ENCODE assay signal across 14 mouse cellular contexts in the genomic region with DNA sequence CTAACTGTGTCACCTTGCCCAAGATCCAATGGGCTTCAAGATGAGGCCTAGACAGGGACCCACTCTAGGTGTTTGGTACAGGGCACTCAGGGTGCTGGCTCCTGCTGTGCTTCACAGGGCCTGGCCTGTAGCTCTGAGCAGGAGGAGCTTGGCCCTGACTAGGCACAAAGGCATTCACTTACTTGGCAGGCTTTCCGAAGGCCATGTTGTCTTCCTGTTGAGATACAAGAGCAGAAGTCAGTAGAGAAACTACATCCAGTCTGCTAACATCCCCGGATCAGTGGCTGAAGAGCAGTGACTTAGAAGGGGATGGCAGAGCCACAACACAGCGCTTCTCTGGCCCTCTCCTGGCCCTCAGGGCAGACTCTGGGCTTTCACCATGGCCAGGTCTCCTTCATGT. TPM values are rescaled to one million over a fixed set of nuclear protein-coding genes. Genes with fewer than 3 reads are reported as not detected.
A peak's percentile ranks its signal among the peaks of the same experiment; 100 is the strongest.
DNase-seq lines count a peak whose midpoint lies in the region; ATAC-seq and TF ChIP-seq lines count a peak whose summit lies in the region.
"Had no signal": no experiment of that assay in that cellular context is flagged by ENCODE, and none has a peak within 500 bp of the region (broad histone marks: within the 10 kb centered on the region; RNA-seq: fewer than 3 reads in every experiment).

No protein-coding gene starts in this region.

- no peak for ATAC-seq in heart, embryonic 11.5 days (replicated peaks; ENCODE audit: insufficient number of reproducible peaks, low FRiP score, low TSS enrichment)
- ATAC-seq: hindbrain, postnatal 0 days; midbrain, embryonic 13.5 days had no signal

- TF ChIP-seq POLR2A in embryonic fibroblast, embryonic 13.5 days (IDR thresholded peaks at IDR 0.05; ENCODE audit: low read depth, low read length): no peak

- WGBS in heart, embryonic 11.5 days (ENCODE audit: insufficient replicate concordance): 86% methylated on average over 3 of the region's 3 CpGs

- H3K4me3 ChIP-seq in heart, embryonic 11.5 days (ENCODE audit: low read depth, low read length): no peak overlapping the region
- H3K4me3 ChIP-seq in embryonic fibroblast, embryonic 13.5 days (ENCODE audit: insufficient read depth, low read length): no peak overlapping the region
- H3K4me3 ChIP-seq: midbrain, embryonic 13.5 days had no signal

- DNase-seq in heart, adult 18-20 months: peak; percentile 76 to 87
- DNase-seq in ovary, postnatal 36 days (ENCODE audit: low spot score): peak; percentile 52
- no peak for DNase-seq in ovary, postnatal 10 days (ENCODE audit: low spot score)
- DNase-seq in testis, postnatal 14 days (ENCODE audit: low spot score): peak; percentile 46
- DNase-seq in T-cell, adult 2 months (ENCODE audit: low spot score): no peak
- DNase-seq in thymus, postnatal 14 days: no peak
- DNase-seq: cerebellum, adult 11-12 months; kidney, postnatal 10 days; lung, postnatal 10 days had no signal

- peaks cover 36% of the 10 kb centered on the region for H3K36me3 ChIP-seq in heart, embryonic 11.5 days (ENCODE audit: control insufficient read depth, insufficient read depth, low read length)

- H3K27me3 ChIP-seq in heart, embryonic 11.5 days (ENCODE audit: control insufficient read depth, insufficient read depth, low read length): no peaks in the 10 kb centered on the region
- H3K27me3 ChIP-seq: midbrain, embryonic 13.5 days had no signal

- H3K4me1 ChIP-seq in heart, embryonic 11.5 days (ENCODE audit: control insufficient read depth, insufficient read depth, low read length): no peaks in the 10 kb centered on the region
- no peaks in the 10 kb centered on the region for H3K4me1 ChIP-seq in embryonic fibroblast, embryonic 13.5 days (ENCODE audit: control insufficient read depth, insufficient read depth, low read length)
- H3K4me1 ChIP-seq: midbrain, embryonic 13.5 days had no signal

- H3K27ac ChIP-seq in heart, embryonic 11.5 days (ENCODE audit: low read depth, low read length): no peak overlapping the region
- H3K27ac ChIP-seq in embryonic fibroblast, embryonic 13.5 days (ENCODE audit: insufficient read depth, low read length): peak overlapping the region; percentile 57; the same call in 1 of the 2 replicates
- H3K27ac ChIP-seq: hindbrain, postnatal 0 days; midbrain, embryonic 13.5 days had no signal

- no peak overlapping the region for H3K9ac ChIP-seq in heart, embryonic 11.5 days (ENCODE audit: low read depth, low read length)
- H3K9ac ChIP-seq: midbrain, embryonic 13.5 days had no signal

- no peaks in the 10 kb centered on the region for H3K9me3 ChIP-seq in heart, embryonic 11.5 days (replicated peaks; ENCODE audit: control insufficient read depth, low read length)

- no peak overlapping the region for H3K4me2 ChIP-seq in heart, embryonic 11.5 days
- H3K4me2 ChIP-seq: midbrain, embryonic 13.5 days had no signal

- TF ChIP-seq CTCF in embryonic fibroblast, embryonic 13.5 days (IDR thresholded peaks at IDR 0.05; ENCODE audit: borderline replicate concordance, insufficient read depth, low read length): no peak

RNA-seq across cellular contexts. Expression of gene Sytl1, which starts 6.7 kb away (rescaled TPM):
- total RNA-seq in heart, adult 18-20 months (2021): under 1 TPM; 0.22 to 0.72 TPM
- 0.11 and 0.42 TPM in 2 replicates for polyA plus RNA-seq in heart, embryonic 11.5 days (2014; fragmentation: Nextera tagmentation; extraction: Ambion mirVana)
- polyA plus RNA-seq in embryonic fibroblast, embryonic 13.5 days (2011; ENCODE audit: insufficient read length, low read depth, missing spikeins): 1.1 and 3.9 TPM in 2 replicates

RNA-seq across cellular contexts. Expression of gene Tmem222, which starts 8.0 kb away (rescaled TPM):
- total RNA-seq in heart, adult 18-20 months (2021): 10 to 100 TPM; 32.7 to 34.6 TPM
- 57.5 and 64.9 TPM in 2 replicates for polyA plus RNA-seq in heart, embryonic 11.5 days (2014; fragmentation: Nextera tagmentation; extraction: Ambion mirVana)
- 37.8 and 47.7 TPM in 2 replicates for polyA plus RNA-seq in embryonic fibroblast, embryonic 13.5 days (2011; ENCODE audit: insufficient read length, low read depth, missing spikeins)

RNA-seq across cellular contexts. Expression of gene Map3k6, which starts 29.0 kb away (rescaled TPM):
- total RNA-seq in heart, adult 18-20 months (2021): 10 to 100 TPM; 22.5 to 30.1 TPM
- polyA plus RNA-seq in heart, embryonic 11.5 days (2014; fragmentation: Nextera tagmentation; extraction: Ambion mirVana): 1.5 and 1.7 TPM in 2 replicates
- polyA plus RNA-seq in embryonic fibroblast, embryonic 13.5 days (2011; ENCODE audit: insufficient read length, low read depth, missing spikeins): 4.5 and 7.3 TPM in 2 replicates

RNA-seq across cellular contexts. Expression of gene Gpr3, which starts 57.3 kb away (rescaled TPM):
- total RNA-seq in heart, adult 18-20 months (2021): not detected
- 0.37 and 0.61 TPM in 2 replicates for polyA plus RNA-seq in heart, embryonic 11.5 days (2014; fragmentation: Nextera tagmentation; extraction: Ambion mirVana)
- 0.20 TPM in 1 of 2 replicates, not detected in the other for polyA plus RNA-seq in embryonic fibroblast, embryonic 13.5 days (2011; ENCODE audit: insufficient read length, low read depth, missing spikeins)
- polyA plus RNA-seq: thymus, postnatal 0 days had no signal

RNA-seq across cellular contexts. Expression of gene Cd164l2, which starts 57.7 kb away (rescaled TPM):
- total RNA-seq in heart, adult 18-20 months (2021): not detected
- 0.27 and 0.77 TPM in 2 replicates for polyA plus RNA-seq in heart, embryonic 11.5 days (2014; fragmentation: Nextera tagmentation; extraction: Ambion mirVana)
- polyA plus RNA-seq in embryonic fibroblast, embryonic 13.5 days (2011; ENCODE audit: insufficient read length, low read depth, missing spikeins): not detected in 2 replicates

Comparison
In these comparisons a context has a peak if more than half of its experiments do, and no peak if none do; other contexts are left out.
1. DNase-seq: peak in heart, adult 18-20 months (2 of 2), ovary, postnatal 36 days (single experiment) and testis, postnatal 14 days (single experiment); none in ovary, postnatal 10 days (single experiment), T-cell, adult 2 months (single experiment) and thymus, postnatal 14 days (single experiment).